Mouse (Mus musculus) neural tube, embryonic 13.5 days (tissue): ENCODE results near the gene Lamtor1. TPM values are rescaled to one million over a fixed set of nuclear protein-coding genes. Genes with fewer than 3 reads are reported as not detected.

Source experiments
- microRNA-seq: library from miRNA; unstranded; fragments of <30 nt; microRNA quantifications from one replicate; pipeline ENCODE4, GENCODE M21; 2016
- polyA plus RNA-seq: library from polyadenylated mRNA; unstranded; fragments of >200 nt; fragmentation: Nextera tagmentation; extraction: Ambion mirVana; gene quantifications from 2 replicates; pipeline ENCODE4 v1.2.1, GENCODE M21; 2015

Gene Lamtor1
- polyA plus RNA-seq, 1 experiment from 2014 or later: 139 TPM

Small RNAs within 50 kb of the gene (microRNA-seq; reads per million reads assigned to microRNA genes)
- gene Gm22655: not detected

Other genes with a start within 250 kb of the Lamtor1 start
- 30.4 and 33.8 TPM in 2 replicates for gene Clpb, start 242.3 kb upstream of the Lamtor1 start, polyA plus RNA-seq
- gene Phox2a, start 87.6 kb upstream of the Lamtor1 start, polyA plus RNA-seq: 1.1 and 2.3 TPM in 2 replicates
- 17.4 and 22.2 TPM in 2 replicates for gene Inppl1, start 67.7 kb upstream of the Lamtor1 start, polyA plus RNA-seq
- 2.3 and 3.3 TPM in 2 replicates for gene Folr2, start 48.7 kb upstream of the Lamtor1 start, polyA plus RNA-seq
- gene Anapc15, start 42.2 kb upstream of the Lamtor1 start, polyA plus RNA-seq: 72.7 and 81.9 TPM in 2 replicates
- 0.77 and 4.3 TPM in 2 replicates for gene Folr1, start 35.1 kb upstream of the Lamtor1 start, polyA plus RNA-seq
- 0.25 and 0.54 TPM in 2 replicates for gene Tomt, start 455 bp downstream of the Lamtor1 start, polyA plus RNA-seq
- gene Lrrc51, start 28.0 kb downstream of the Lamtor1 start, polyA plus RNA-seq: 6.6 and 8.3 TPM in 2 replicates
- gene Numa1, start 28.2 kb downstream of the Lamtor1 start, polyA plus RNA-seq: 46.2 and 50.1 TPM in 2 replicates
- 3.7 and 4.6 TPM in 2 replicates for gene Il18bp, start 112.8 kb downstream of the Lamtor1 start, polyA plus RNA-seq
- 30.7 and 33.2 TPM in 2 replicates for gene Rnf121, start 159.6 kb downstream of the Lamtor1 start, polyA plus RNA-seq
- gene Xndc1, start 159.6 kb downstream of the Lamtor1 start, polyA plus RNA-seq: 22.0 and 27.1 TPM in 2 replicates
- 1.9 and 2.5 TPM in 2 replicates for gene Xntrpc, start 159.8 kb downstream of the Lamtor1 start, polyA plus RNA-seq
- gene Trpc2, start 177.2 kb downstream of the Lamtor1 start, polyA plus RNA-seq: 1.8 TPM in 1 of 2 replicates, not detected in the other
- 0.71 and 1.2 TPM in 2 replicates for gene Art1, start 195.8 kb downstream of the Lamtor1 start, polyA plus RNA-seq
- 0.60 and 0.77 TPM in 2 replicates for gene Art5, start 203.6 kb downstream of the Lamtor1 start, polyA plus RNA-seq
- gene Chrna10, start 210.9 kb downstream of the Lamtor1 start, polyA plus RNA-seq: not detected in 2 replicates